Mouse (Mus musculus) leukemia stem cell, adult 10-12 weeks (primary cell): Measurements from ENCODE around the gene Gm14410. TPM values are rescaled to one million over a fixed set of nuclear protein-coding genes. Genes with fewer than 3 reads are reported as not detected.

Experiments
- polyA plus RNA-seq: library from polyadenylated mRNA; stranded (reverse); fragments of >175 nt; gene quantifications from 2 replicates; pipeline ENCODE4 v1.2.3, GENCODE M21; 2012; ENCODE audit warnings: low replicate concordance

Gene Gm14410
- 3.2 TPM in 1 of 2 replicates, not detected in the other for polyA plus RNA-seq

GRCm38 (mm10) chr2:177206341-177206740 lies at the start of gene Gm14410:
Gene Gm14410, minus strand, starts transcription at chr2:177206421.

Other genes starting within 250 kb of the Gm14410 start
- gene Gm14419, start 205.5 kb downstream of the Gm14410 start, polyA plus RNA-seq, result not detected in 2 replicates
- gene Gm14401, start 132.1 kb downstream of the Gm14410 start, polyA plus RNA-seq, result not detected in 2 replicates
- gene Gm14409, start 60.6 kb upstream of the Gm14410 start, polyA plus RNA-seq, result not detected in 2 replicates
- gene Gm14412, start 117.9 kb upstream of the Gm14410 start, polyA plus RNA-seq, result 0.11 TPM in 1 of 2 replicates, not detected in the other
- not detected in 2 replicates for gene Gm14418, start 191.9 kb upstream of the Gm14410 start, polyA plus RNA-seq